Mouse (Mus musculus) embryo, embryonic 9.5 days (tissue): ENCODE results near the gene Olfm3.

Source experiments
- DNase-seq: peaks from one replicate; pipeline ENCODE4 v3.0.0-alpha.2; 2017; ENCODE audit errors: extremely low spot score

The Olfm3 gene

DNA sequence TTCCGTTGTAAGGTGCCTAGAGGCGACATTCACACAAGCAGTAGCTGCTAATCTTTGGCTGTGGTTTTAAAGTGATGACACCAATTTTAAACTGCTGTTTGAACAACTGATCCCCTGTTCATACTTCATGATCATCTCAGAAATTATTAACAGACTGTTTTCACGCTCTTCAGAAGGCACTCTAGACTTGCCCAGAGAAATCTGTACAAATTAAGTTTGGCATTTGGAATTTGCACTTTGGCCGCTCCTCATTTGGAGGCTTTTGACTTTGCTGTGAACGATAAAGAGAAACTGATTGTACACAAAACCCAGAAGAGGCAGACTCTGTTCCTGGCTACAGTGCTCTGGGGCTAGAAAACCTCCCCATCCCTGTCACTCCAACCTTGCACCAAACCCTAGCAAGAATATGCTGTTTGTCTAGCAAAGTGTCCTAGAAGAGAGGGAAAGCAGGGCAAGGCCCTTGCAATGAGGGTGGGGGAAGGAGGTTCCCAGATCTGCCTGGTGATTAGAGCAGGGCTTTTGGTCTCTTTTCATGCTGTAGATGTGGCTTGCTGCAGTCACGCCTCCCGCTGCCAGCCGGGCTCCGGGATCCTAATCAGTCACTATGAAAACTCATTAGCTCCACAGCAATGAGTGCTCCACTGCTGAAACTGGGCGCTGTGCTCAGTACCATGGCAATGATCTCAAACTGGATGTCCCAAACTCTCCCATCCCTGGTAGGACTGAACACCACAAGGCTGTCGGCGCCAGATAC, 176.7 kb downstream of the Olfm3 start:
- peak; percentile 25 for DNase-seq

GRCm38 (mm10) chr3:115081371-115081770, 177.5 kb downstream of the Olfm3 start:
- no peak for DNase-seq

DNA sequence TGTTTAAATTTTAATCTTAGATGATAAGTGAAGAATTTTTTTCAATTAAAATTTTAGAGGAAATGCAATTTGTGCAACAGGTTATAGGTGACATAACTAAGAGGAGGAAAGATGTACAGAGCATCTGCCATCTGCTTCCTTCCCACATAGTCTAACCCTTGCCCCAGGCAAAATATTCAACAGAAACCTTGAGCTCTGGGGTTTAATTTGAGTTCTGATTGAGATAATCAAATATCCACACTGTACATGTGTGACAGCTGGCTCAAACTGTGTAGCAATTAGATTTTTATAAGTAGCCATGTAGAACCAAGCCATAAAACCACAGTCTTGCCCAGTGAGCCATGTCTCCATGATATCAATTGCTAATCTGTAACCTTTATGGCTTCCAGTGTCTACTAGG, 179.1 kb downstream of the Olfm3 start:
- no peak for DNase-seq

- DNase-seq: no peak
Measured at GRCm38 (mm10) chr3:115088281-115088680, 184.4 kb downstream of the Olfm3 start.

GRCm38 (mm10) chr3:115090670-115091069, 186.8 kb downstream of the Olfm3 start:
- no peak for DNase-seq

DNA sequence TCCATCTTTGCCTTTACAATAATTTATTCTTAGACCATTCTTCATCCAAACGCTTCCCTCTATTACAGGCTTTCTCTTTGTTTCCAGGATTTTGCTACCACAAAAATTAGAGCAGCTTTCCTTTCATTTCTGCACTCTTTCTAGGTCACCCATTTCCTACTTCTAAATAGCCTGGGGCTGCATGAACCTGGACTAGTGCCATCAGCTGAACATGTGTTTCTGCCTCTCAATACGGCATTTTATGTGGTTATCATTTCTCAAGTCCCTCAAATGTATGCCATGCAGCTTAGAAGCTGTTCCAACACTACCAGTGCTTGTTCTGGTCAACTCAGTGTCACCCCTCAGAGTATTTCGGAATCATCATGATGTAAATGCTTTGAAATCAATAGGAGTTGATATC, 191.6 kb downstream of the Olfm3 start:
- no peak for DNase-seq

DNA sequence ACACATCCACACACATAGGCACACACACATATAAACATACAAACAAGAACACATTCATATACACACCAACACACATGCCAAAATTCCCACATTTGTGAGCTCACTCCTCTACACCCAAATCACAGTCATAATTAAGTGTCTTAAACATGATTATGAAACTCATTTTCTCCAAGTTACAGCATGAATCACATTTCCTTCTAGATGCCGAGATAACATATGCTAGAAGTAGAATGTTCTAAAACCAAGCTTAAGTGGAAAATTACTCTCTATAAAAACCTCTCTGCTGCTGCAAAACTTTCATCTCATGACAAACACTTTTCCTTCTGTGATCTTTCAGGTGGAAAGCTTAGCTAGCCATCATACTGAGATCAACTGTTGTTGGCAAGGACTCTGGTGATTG, 195.7 kb downstream of the Olfm3 start:
- DNase-seq: no peak

GRCm38 (mm10) chr3:115104155-115104801, 200.4 kb downstream of the Olfm3 start:
- no peak for DNase-seq

- no peak for DNase-seq
Measured at GRCm38 (mm10) chr3:115104802-115105493, 201.1 kb downstream of the Olfm3 start.

DNA sequence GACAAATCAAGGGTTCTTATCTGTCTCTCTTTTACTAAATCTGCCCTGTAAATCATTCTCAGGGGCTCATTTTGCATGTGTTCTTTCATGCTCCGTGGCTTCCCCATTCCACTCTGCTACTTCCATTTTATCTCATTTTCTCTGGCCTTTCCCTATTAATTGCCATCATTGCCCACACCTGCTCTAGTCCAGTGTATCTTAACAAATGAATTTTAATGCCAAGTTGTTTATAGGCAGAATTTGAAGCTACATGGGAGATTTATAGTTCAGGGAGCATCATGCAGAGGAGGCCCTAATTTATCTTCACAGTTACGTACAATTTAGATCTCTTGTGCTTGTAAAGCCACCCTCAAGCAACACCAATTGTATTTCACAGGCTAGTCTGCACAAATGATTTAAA, 241.8 kb downstream of the Olfm3 start:
- no peak for DNase-seq

GRCm38 (mm10) chr3:115146244-115146643, 242.4 kb downstream of the Olfm3 start:
- no peak for DNase-seq

GRCm38 (mm10) chr3:115158903-115159473, 255.1 kb downstream of the Olfm3 start:
- DNase-seq: no peak

- DNase-seq: no peak
Measured at GRCm38 (mm10) chr3:115174625-115175024, 270.7 kb downstream of the Olfm3 start.
